Mouse (Mus musculus) E14TG2a.4 (cell line): ENCODE measurements around the gene Cpne6.

ENCODE experiments used
- H3K27me3 ChIP-seq: 2 replicates; pipeline ENCODE4 v1.6.1; 2014; ENCODE audit warnings: low read length, control low read depth; ENCODE audit not compliant: insufficient read depth
- H3K36me3 ChIP-seq: 2 replicates; pipeline ENCODE4 v1.6.1; 2014; ENCODE audit warnings: low read length, control low read depth; ENCODE audit not compliant: insufficient read depth
- H3K4me1 ChIP-seq: replicated peaks from 2 replicates; pipeline ENCODE4 v1.6.1; 2014; ENCODE audit warnings: low read depth, low read length, control low read depth
- H3K4me3 ChIP-seq: replicated peaks from 2 replicates; pipeline ENCODE4 v1.5.1; 2014; ENCODE audit warnings: mild to moderate bottlenecking, low read length
- H3K9me3 ChIP-seq: 2 replicates; pipeline ENCODE4 v1.6.1; 2014; ENCODE audit warnings: low read length, control low read depth
- CTCF ChIP-seq: conservative IDR thresholded peaks from 2 replicates; pipeline ENCODE4 v1.5.1; 2014; ENCODE audit warnings: low read length
- NANOG ChIP-seq: IDR thresholded peaks from 2 replicates; pipeline ENCODE4 v1.6.1; 2014; ENCODE audit warnings: borderline replicate concordance, low read length, mixed read lengths
- POU5F1 ChIP-seq: IDR thresholded peaks from 2 replicates; pipeline ENCODE4 v1.6.1; 2014; ENCODE audit warnings: low read length, borderline replicate concordance

Gene Cpne6

GRCm38 (mm10) chr14:55477421-55477820, 32.8 kb upstream of the Cpne6 start:
- H3K9me3 ChIP-seq: peaks cover 6% of the 10 kb centered on the region
- TF ChIP-seq POU5F1: no peak
- TF ChIP-seq NANOG: no peak
- no peak for TF ChIP-seq CTCF
- peaks cover 24% of the 10 kb centered on the region for H3K4me1 ChIP-seq
- no peak overlapping the region for H3K4me3 ChIP-seq
- H3K36me3 ChIP-seq: peaks cover 23% of the 10 kb centered on the region
- H3K27me3 ChIP-seq: 0 out of 2 replicates have a peak, but pooled peaks cover 5% of the 10 kb centered on the region

DNA sequence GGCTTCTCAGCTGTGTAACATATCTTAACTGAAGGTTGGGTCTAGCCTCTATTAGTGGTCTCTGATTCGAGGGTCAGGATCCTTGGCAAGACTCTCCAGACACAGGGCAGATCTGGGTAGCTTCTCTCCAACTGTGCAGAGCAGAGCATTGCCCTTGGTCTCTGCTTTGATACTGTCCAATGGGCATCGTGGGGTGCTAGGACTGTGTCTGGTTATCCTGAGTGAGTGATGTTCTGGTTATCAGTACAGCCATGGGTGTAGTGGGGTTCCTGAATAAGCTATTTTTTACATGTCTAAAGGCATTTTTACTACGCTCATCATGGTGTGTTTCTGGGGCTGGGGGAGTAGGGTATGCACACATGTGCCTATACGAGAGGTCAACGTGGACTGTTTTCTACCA, 32.4 kb upstream of the Cpne6 start:
- H3K4me3 ChIP-seq: peak overlapping the region; percentile 86; the same call in 1 of the 2 replicates
- H3K4me1 ChIP-seq: peaks cover 24% of the 10 kb centered on the region
- peaks cover 23% of the 10 kb centered on the region for H3K36me3 ChIP-seq
- H3K9me3 ChIP-seq: peaks cover 6% of the 10 kb centered on the region
- no peak for TF ChIP-seq NANOG
- no peak for TF ChIP-seq POU5F1
- TF ChIP-seq CTCF: no peak
- H3K27me3 ChIP-seq: 0 out of 2 replicates have a peak, but pooled peaks cover 2% of the 10 kb centered on the region

- H3K36me3 ChIP-seq: peaks cover 23% of the 10 kb centered on the region
- TF ChIP-seq NANOG (no peak), POU5F1 (no peak), CTCF (peak; percentile 43)
Measured at GRCm38 (mm10) chr14:55478651-55479599, 31.3 kb upstream of the Cpne6 start, which contains the start of gene Dhrs4. Gene Dhrs4, plus strand, starts transcription at chr14:55478758.

DNA sequence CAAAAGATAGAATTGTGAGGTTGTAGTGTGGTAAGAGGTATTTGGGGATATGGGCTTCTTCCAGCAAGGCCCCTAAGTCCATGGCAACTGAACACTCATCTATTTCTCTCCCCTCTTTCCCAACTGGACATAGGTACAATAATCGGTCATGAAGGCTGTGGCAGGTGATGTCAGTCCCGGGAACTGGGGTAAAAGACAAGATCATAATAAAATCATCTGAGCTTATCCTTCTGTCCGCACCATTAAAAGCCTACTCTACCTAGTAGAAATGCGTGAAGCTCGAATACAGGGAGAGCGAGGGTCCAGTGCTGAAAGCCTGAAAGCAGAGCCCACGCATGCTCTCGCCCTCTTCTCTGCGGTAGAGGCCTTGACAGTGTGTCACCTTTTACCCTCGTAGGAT, 30.6 kb upstream of the Cpne6 start:
- H3K9me3 ChIP-seq: peaks cover 17% of the 10 kb centered on the region
- H3K36me3 ChIP-seq: peaks cover 29% of the 10 kb centered on the region
- TF ChIP-seq NANOG (no peak), POU5F1 (no peak), CTCF (no peak)
- peaks cover 24% of the 10 kb centered on the region for H3K4me1 ChIP-seq
- no peak overlapping the region; the same call in 1 of the 2 replicates for H3K4me3 ChIP-seq
- H3K27me3 ChIP-seq: 0 out of 2 replicates have a peak, but pooled peaks cover 2% of the 10 kb centered on the region

More at GRCm38 (mm10) chr14:55478651-55479599, 31.3 kb upstream of the Cpne6 start, which contains the start of gene Dhrs4:
- Histone ChIP-seq H3K4me3 (peak within 1 kb of the TSS; percentile 86), H3K27me3 (0 out of 2 replicates have a peak, but pooled peaks cover 2% of the 10 kb centered on the region), H3K9me3 (peaks cover 10% of the 10 kb centered on the region), H3K4me1 (peaks cover 24% of the 10 kb centered on the region)

GRCm38 (mm10) chr14:55484430-55485085, 25.7 kb upstream of the Cpne6 start:
- Histone ChIP-seq H3K36me3 (peaks cover 29% of the 10 kb centered on the region), H3K9me3 (peaks cover 20% of the 10 kb centered on the region), H3K4me1 (peaks cover 10% of the 10 kb centered on the region), H3K4me3 (no peak overlapping the region), H3K27me3 (peaks cover 4% of the 10 kb centered on the region; the same call in 1 of the 2 replicates)
- TF ChIP-seq NANOG (no peak), POU5F1 (no peak), CTCF (no peak)

- no peak overlapping the region for H3K4me3 ChIP-seq
- TF ChIP-seq CTCF (no peak), NANOG (no peak), POU5F1 (no peak)
- H3K9me3 ChIP-seq: peaks cover 19% of the 10 kb centered on the region
- H3K4me1 ChIP-seq: peaks cover 19% of the 10 kb centered on the region
- H3K36me3 ChIP-seq: peaks cover 10% of the 10 kb centered on the region; the same call in 1 of the 2 replicates
- H3K27me3 ChIP-seq: peaks cover 19% of the 10 kb centered on the region
Measured at GRCm38 (mm10) chr14:55486836-55487235, 23.4 kb upstream of the Cpne6 start.

DNA sequence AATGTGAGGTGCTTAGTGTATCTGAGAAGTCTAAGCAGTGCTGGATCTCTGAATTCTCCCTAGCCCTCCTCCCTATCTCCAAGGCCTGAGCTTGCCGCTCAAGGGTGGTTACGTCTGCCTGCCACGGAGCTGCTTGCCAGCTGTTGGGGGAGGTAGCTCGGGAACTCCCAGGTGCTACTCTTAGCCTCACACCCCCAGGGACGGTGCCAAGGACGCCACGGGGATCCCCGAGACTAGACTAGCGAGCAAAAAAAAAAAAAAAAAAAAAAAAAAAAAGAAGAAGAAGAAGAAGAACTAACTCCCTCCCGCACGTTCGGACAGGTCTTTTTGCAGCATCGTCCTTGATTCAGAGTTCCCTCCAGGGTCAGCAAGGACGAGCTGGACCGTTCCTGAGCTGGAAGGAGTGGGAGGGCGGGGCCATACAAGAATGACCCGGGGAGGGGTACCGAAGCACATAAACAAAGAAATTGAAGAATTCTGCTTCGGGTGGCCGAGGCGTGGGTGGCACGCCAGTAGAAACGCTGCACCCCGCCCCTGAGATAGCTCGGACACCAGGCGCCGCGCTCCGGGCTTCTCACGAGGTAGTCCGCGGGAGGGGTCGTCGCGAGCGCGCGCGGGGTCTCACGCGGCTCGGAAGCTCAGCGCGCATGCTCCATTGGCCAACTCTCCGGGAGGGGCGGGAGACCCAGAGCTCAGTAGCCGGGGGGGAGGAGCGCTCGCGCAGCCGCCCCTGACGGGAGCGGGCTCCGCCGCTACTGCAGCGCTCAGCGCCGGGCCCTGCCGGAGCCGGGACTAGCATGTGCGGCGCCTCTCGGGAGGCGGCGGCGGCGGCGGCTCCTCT, 19.7 kb upstream of the Cpne6 start, which contains the start of gene Carmil3:
Gene Carmil3, plus strand, starts transcription at position 291 of the 841 bp plus-strand sequence.
- TF ChIP-seq POU5F1 (no peak), NANOG (no peak), CTCF (no peak)
- Histone ChIP-seq H3K36me3 (no peaks in the 10 kb centered on the region), H3K4me3 (peak within 1 kb of the TSS; percentile 88), H3K4me1 (peaks cover 41% of the 10 kb centered on the region), H3K27me3 (peaks cover 52% of the 10 kb centered on the region), H3K9me3 (no peaks in the 10 kb centered on the region)
